Mouse (Mus musculus): ENCODE data around the gene Tnfrsf13c. TPM values are rescaled to one million over a fixed set of nuclear protein-coding genes. Genes with fewer than 3 reads are reported as not detected.

Gene Tnfrsf13c
- polyA plus RNA-seq, 1 experiment from 2014 or later: 0.23 TPM

GRCm38 (mm10) chr15:82215332-82216046, 8.7 kb downstream of the Tnfrsf13c start:
- H3K27me3 ChIP-seq (ENCODE audit: control insufficient read depth, insufficient read depth, low read length): peaks cover 44% of the 10 kb centered on the region
- peaks cover 14% of the 10 kb centered on the region for H3K4me1 ChIP-seq (ENCODE audit: control insufficient read depth, insufficient read depth, low read length)
- H3K4me2 ChIP-seq (ENCODE audit: low read depth): no peak overlapping the region
- WGBS: 38% methylated on average over 11 of the region's 11 CpGs
- no peaks in the 10 kb centered on the region for H3K9me3 ChIP-seq (ENCODE audit: control insufficient read depth, low read length)
- no peak overlapping the region for H3K9ac ChIP-seq (ENCODE audit: low read length)
- H3K36me3 ChIP-seq (ENCODE audit: control insufficient read depth, insufficient read depth, low read length): no peaks in the 10 kb centered on the region
- DNase-seq (ENCODE audit: low spot score): no peak
- no peak for ATAC-seq (ENCODE audit: insufficient read depth, low FRiP score, low TSS enrichment)
- no peak overlapping the region for H3K4me3 ChIP-seq (ENCODE audit: low read depth, low read length)
- no peak overlapping the region for H3K27ac ChIP-seq (ENCODE audit: low read depth, low read length)

- H3K4me2 ChIP-seq (ENCODE audit: low read depth): no peak overlapping the region
- peaks cover 59% of the 10 kb centered on the region for H3K27me3 ChIP-seq (ENCODE audit: control insufficient read depth, insufficient read depth, low read length)
These were observed 10.9 kb downstream of the Tnfrsf13c start for GRCm38 (mm10) chr15:82213222-82213621.

GRCm38 (mm10) chr15:82212752-82213063, 11.5 kb downstream of the Tnfrsf13c start, which contains the start of gene Shisa8:
Gene Shisa8, minus strand, starts transcription at chr15:82212815.
- H3K27ac ChIP-seq (ENCODE audit: low read depth, low read length): no peak within 1 kb of the TSS
- H3K36me3 ChIP-seq (ENCODE audit: control insufficient read depth, insufficient read depth, low read length): no peaks in the 10 kb centered on the region
- DNase-seq (ENCODE audit: low spot score) (no peak), ATAC-seq (ENCODE audit: insufficient read depth, low FRiP score, low TSS enrichment) (no peak)
- WGBS: 0% methylated on average over 34 of the region's 34 CpGs
- peaks cover 64% of the 10 kb centered on the region for H3K27me3 ChIP-seq (ENCODE audit: control insufficient read depth, insufficient read depth, low read length)
- H3K4me2 ChIP-seq (ENCODE audit: low read depth): peak within 1 kb of the TSS; percentile 52
- H3K4me3 ChIP-seq (ENCODE audit: low read depth, low read length): peak within 1 kb of the TSS; percentile 34
- peak within 1 kb of the TSS; percentile 26 for H3K9ac ChIP-seq (ENCODE audit: low read length)
- H3K9me3 ChIP-seq (ENCODE audit: control insufficient read depth, low read length): no peaks in the 10 kb centered on the region
- peaks cover 14% of the 10 kb centered on the region for H3K4me1 ChIP-seq (ENCODE audit: control insufficient read depth, insufficient read depth, low read length)

More at GRCm38 (mm10) chr15:82213222-82213621, 10.9 kb downstream of the Tnfrsf13c start:
- H3K9me3 ChIP-seq (ENCODE audit: control insufficient read depth, low read length): no peaks in the 10 kb centered on the region
- no peak for DNase-seq (ENCODE audit: low spot score)
- no peaks in the 10 kb centered on the region for H3K36me3 ChIP-seq (ENCODE audit: control insufficient read depth, insufficient read depth, low read length)
- no peak overlapping the region for H3K4me3 ChIP-seq (ENCODE audit: low read depth, low read length)
- no peak for ATAC-seq (ENCODE audit: insufficient read depth, low FRiP score, low TSS enrichment)
- no peak overlapping the region for H3K9ac ChIP-seq (ENCODE audit: low read length)
- peaks cover 14% of the 10 kb centered on the region for H3K4me1 ChIP-seq (ENCODE audit: control insufficient read depth, insufficient read depth, low read length)
- H3K27ac ChIP-seq (ENCODE audit: low read depth, low read length): no peak overlapping the region
- WGBS: 1% methylated on average over 4 of the region's 4 CpGs

GRCm38 (mm10) chr15:82211911-82212751, 12.0 kb downstream of the Tnfrsf13c start:
- WGBS: under 1% methylated on average over 102 of the region's 112 CpGs
- peak overlapping the region; percentile 34 for H3K4me3 ChIP-seq (ENCODE audit: low read depth, low read length)
- DNase-seq (ENCODE audit: low spot score): no peak
- no peaks in the 10 kb centered on the region for H3K9me3 ChIP-seq (ENCODE audit: control insufficient read depth, low read length)
- peaks cover 16% of the 10 kb centered on the region for H3K4me1 ChIP-seq (ENCODE audit: control insufficient read depth, insufficient read depth, low read length)
- H3K27ac ChIP-seq (ENCODE audit: low read depth, low read length): no peak overlapping the region
- peak overlapping the region; percentile 26 for H3K9ac ChIP-seq (ENCODE audit: low read length)
- ATAC-seq (ENCODE audit: insufficient read depth, low FRiP score, low TSS enrichment): 0 out of 2 replicates have a peak, but pooled peaks have one; percentile 31
- H3K36me3 ChIP-seq (ENCODE audit: control insufficient read depth, insufficient read depth, low read length): no peaks in the 10 kb centered on the region
- peaks cover 68% of the 10 kb centered on the region for H3K27me3 ChIP-seq (ENCODE audit: control insufficient read depth, insufficient read depth, low read length)
- peak overlapping the region; percentile 52 for H3K4me2 ChIP-seq (ENCODE audit: low read depth)

- no peak for DNase-seq (ENCODE audit: low spot score)
- Histone ChIP-seq H3K4me2 (ENCODE audit: low read depth) (peak overlapping the region; percentile 52), H3K36me3 (ENCODE audit: control insufficient read depth, insufficient read depth, low read length) (no peaks in the 10 kb centered on the region), H3K9me3 (ENCODE audit: control insufficient read depth, low read length) (no peaks in the 10 kb centered on the region), H3K27me3 (ENCODE audit: control insufficient read depth, insufficient read depth, low read length) (peaks cover 77% of the 10 kb centered on the region), H3K27ac (ENCODE audit: low read depth, low read length) (no peak overlapping the region), H3K4me3 (ENCODE audit: low read depth, low read length) (peak overlapping the region; percentile 34; the same call in 1 of the 2 replicates), H3K9ac (ENCODE audit: low read length) (no peak overlapping the region; the same call in 1 of the 2 replicates), H3K4me1 (ENCODE audit: control insufficient read depth, insufficient read depth, low read length) (peaks cover 23% of the 10 kb centered on the region)
- no peak for ATAC-seq (ENCODE audit: insufficient read depth, low FRiP score, low TSS enrichment)
- 1% methylated on average over 11 of the region's 11 CpGs for WGBS
These were observed 12.9 kb downstream of the Tnfrsf13c start for GRCm38 (mm10) chr15:82211281-82211680.

- Histone ChIP-seq H3K36me3 (ENCODE audit: control insufficient read depth, insufficient read depth, low read length) (no peaks in the 10 kb centered on the region), H3K27ac (ENCODE audit: low read depth, low read length) (no peak overlapping the region), H3K4me3 (ENCODE audit: low read depth, low read length) (no peak overlapping the region), H3K9ac (ENCODE audit: low read length) (no peak overlapping the region), H3K4me2 (ENCODE audit: low read depth) (no peak overlapping the region), H3K27me3 (ENCODE audit: control insufficient read depth, insufficient read depth, low read length) (peaks cover 82% of the 10 kb centered on the region), H3K9me3 (ENCODE audit: control insufficient read depth, low read length) (no peaks in the 10 kb centered on the region), H3K4me1 (ENCODE audit: control insufficient read depth, insufficient read depth, low read length) (peaks cover 23% of the 10 kb centered on the region)
- no peak for ATAC-seq (ENCODE audit: insufficient read depth, low FRiP score, low TSS enrichment)
- no peak for DNase-seq (ENCODE audit: low spot score)
- 47% methylated on average over 1 of the region's 1 CpGs for WGBS
These were observed 13.4 kb downstream of the Tnfrsf13c start for GRCm38 (mm10) chr15:82210801-82211200.

GRCm38 (mm10) chr15:82209295-82210050, 14.7 kb downstream of the Tnfrsf13c start:
- H3K27ac ChIP-seq (ENCODE audit: low read depth, low read length): no peak overlapping the region
- no peaks in the 10 kb centered on the region for H3K9me3 ChIP-seq (ENCODE audit: control insufficient read depth, low read length)
- H3K36me3 ChIP-seq (ENCODE audit: control insufficient read depth, insufficient read depth, low read length): peaks cover 6% of the 10 kb centered on the region; the same call in 1 of the 2 replicates
- H3K27me3 ChIP-seq (ENCODE audit: control insufficient read depth, insufficient read depth, low read length): peaks cover 70% of the 10 kb centered on the region
- DNase-seq (ENCODE audit: low spot score) (no peak), ATAC-seq (ENCODE audit: insufficient read depth, low FRiP score, low TSS enrichment) (no peak)
- H3K9ac ChIP-seq (ENCODE audit: low read length): no peak overlapping the region
- WGBS: 81% methylated on average over 13 of the region's 13 CpGs
- H3K4me3 ChIP-seq (ENCODE audit: low read depth, low read length): no peak overlapping the region
- peaks cover 23% of the 10 kb centered on the region for H3K4me1 ChIP-seq (ENCODE audit: control insufficient read depth, insufficient read depth, low read length)
- H3K4me2 ChIP-seq (ENCODE audit: low read depth): no peak overlapping the region

GRCm38 (mm10) chr15:82208307-82208706, 15.9 kb downstream of the Tnfrsf13c start:
- WGBS: 85% methylated on average over 8 of the region's 8 CpGs
- peaks cover 25% of the 10 kb centered on the region for H3K4me1 ChIP-seq (ENCODE audit: control insufficient read depth, insufficient read depth, low read length)
- H3K27me3 ChIP-seq (ENCODE audit: control insufficient read depth, insufficient read depth, low read length): peaks cover 66% of the 10 kb centered on the region
- no peak for ATAC-seq (ENCODE audit: insufficient read depth, low FRiP score, low TSS enrichment)
- no peak for DNase-seq (ENCODE audit: low spot score)
- peaks cover 10% of the 10 kb centered on the region for H3K36me3 ChIP-seq (ENCODE audit: control insufficient read depth, insufficient read depth, low read length)
- H3K9ac ChIP-seq (ENCODE audit: low read length): no peak overlapping the region
- H3K4me2 ChIP-seq (ENCODE audit: low read depth): no peak overlapping the region
- no peaks in the 10 kb centered on the region for H3K9me3 ChIP-seq (ENCODE audit: control insufficient read depth, low read length)
- no peak overlapping the region for H3K4me3 ChIP-seq (ENCODE audit: low read depth, low read length)
- H3K27ac ChIP-seq (ENCODE audit: low read depth, low read length): no peak overlapping the region
